Mouse (Mus musculus): ENCODE measurements at regions not wholly inside any gene's neighbourhood (a gene's known extent, or its start where the extent isn't known, plus 50 kb on each side); places are given as distances from the start of the nearest gene placed in this dataset.

DNA sequence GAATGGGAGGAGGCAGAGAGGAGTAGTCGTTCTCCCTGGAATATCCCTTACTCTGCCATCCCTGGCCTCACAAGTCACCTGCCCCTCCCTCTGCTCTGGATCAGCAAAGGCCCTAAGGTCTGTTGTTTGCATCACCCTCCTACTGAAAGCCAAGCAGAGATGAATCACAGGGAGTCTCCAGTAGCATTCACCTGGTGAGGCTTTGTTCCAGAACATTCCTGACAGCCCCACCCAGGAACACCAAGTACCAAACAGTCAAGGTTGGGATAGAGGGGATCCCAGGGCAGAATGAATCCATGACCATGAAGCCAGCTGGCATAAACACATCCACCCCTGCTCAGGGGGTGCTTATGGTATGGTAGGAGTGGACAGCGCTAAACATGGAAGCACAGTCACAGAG is 67.4 kb upstream of the Hdhd5 start:
- no peak for ATAC-seq (ENCODE audit: insufficient read depth)

DNA sequence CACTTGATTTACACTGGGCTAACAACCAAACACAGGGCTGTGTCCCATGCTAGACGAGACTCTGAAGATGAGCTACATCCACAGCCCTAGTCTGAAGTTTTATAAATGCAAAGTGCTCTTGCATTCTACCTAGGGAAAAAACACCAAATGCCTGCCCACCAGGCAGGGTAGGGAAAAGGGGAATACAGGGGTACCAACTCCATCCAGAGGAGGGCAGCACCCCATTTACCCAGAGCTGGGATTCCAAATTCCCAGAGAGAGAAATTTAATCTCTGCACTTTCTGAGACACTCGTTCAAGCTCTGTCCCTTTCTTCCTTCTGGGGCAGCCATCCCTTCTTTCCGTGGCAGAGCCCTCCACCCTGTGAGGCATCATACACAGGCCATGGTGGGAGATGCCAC is 66.8 kb upstream of the Hdhd5 start:
- no peaks in the 10 kb centered on the region for H3K27me3 ChIP-seq (ENCODE audit: insufficient read depth, low read length)
- no peaks in the 10 kb centered on the region for H3K4me1 ChIP-seq (ENCODE audit: insufficient read depth)
- no peak overlapping the region for H3K9ac ChIP-seq
- H3K27ac ChIP-seq (ENCODE audit: low read depth) = no peak overlapping the region
- no peak for ATAC-seq (ENCODE audit: insufficient read depth)
- peak; percentile 21; the same call in 1 of the 2 replicates for TF ChIP-seq CTCF (IDR thresholded peaks at IDR 0.05; ENCODE audit: low read depth)
- no peak overlapping the region for H3K4me2 ChIP-seq
- no peaks in the 10 kb centered on the region for H3K36me3 ChIP-seq (ENCODE audit: insufficient read depth)
- no peaks in the 10 kb centered on the region for H3K9me3 ChIP-seq (ENCODE audit: low read depth, low read length)
- no peak overlapping the region for H3K4me3 ChIP-seq (ENCODE audit: low read depth, low read length)
- WGBS = 33% methylated on average over 3 of the region's 3 CpGs
- DNase-seq = no peak

More for the DNA sequence above, 67.4 kb upstream of the Hdhd5 start:
- Histone ChIP-seq H3K4me2 (no peak overlapping the region), H3K27ac (ENCODE audit: low read depth) (no peak overlapping the region), H3K36me3 (ENCODE audit: insufficient read depth) (no peaks in the 10 kb centered on the region), H3K9ac (no peak overlapping the region), H3K4me1 (ENCODE audit: insufficient read depth) (no peaks in the 10 kb centered on the region), H3K9me3 (ENCODE audit: low read depth, low read length) (no peaks in the 10 kb centered on the region), H3K4me3 (ENCODE audit: low read depth, low read length) (no peak overlapping the region), H3K27me3 (ENCODE audit: insufficient read depth, low read length) (no peaks in the 10 kb centered on the region)
- no peak for TF ChIP-seq CTCF (IDR thresholded peaks at IDR 0.05; ENCODE audit: low read depth)
- no peak for DNase-seq
- 62% methylated on average over 2 of the region's 2 CpGs for WGBS

- H3K36me3 ChIP-seq (ENCODE audit: insufficient read depth) = no peaks in the 10 kb centered on the region
- H3K9ac ChIP-seq = no peak overlapping the region
- H3K9me3 ChIP-seq (ENCODE audit: low read depth, low read length) = no peaks in the 10 kb centered on the region
- no peak overlapping the region for H3K4me3 ChIP-seq (ENCODE audit: low read depth, low read length)
- TF ChIP-seq CTCF (IDR thresholded peaks at IDR 0.05; ENCODE audit: low read depth) = no peak
- no peak overlapping the region for H3K4me2 ChIP-seq
- H3K4me1 ChIP-seq (ENCODE audit: insufficient read depth) = 0 out of 2 replicates have a peak, but pooled peaks cover 3% of the 10 kb centered on the region
- no peak overlapping the region for H3K27ac ChIP-seq (ENCODE audit: low read depth)
- no peak for DNase-seq
- H3K27me3 ChIP-seq (ENCODE audit: insufficient read depth, low read length) = no peaks in the 10 kb centered on the region
- WGBS = 87% methylated on average over 3 of the region's 3 CpGs
- ATAC-seq (ENCODE audit: insufficient read depth) = no peak
Measured at GRCm38 (mm10) chr6:120596717-120597116, 65.6 kb upstream of the Hdhd5 start.

- no peak overlapping the region for H3K9ac ChIP-seq
- ATAC-seq (ENCODE audit: insufficient read depth) (no peak), DNase-seq (no peak)
- H3K4me3 ChIP-seq (ENCODE audit: low read depth, low read length) = no peak overlapping the region
- no peak for TF ChIP-seq CTCF (IDR thresholded peaks at IDR 0.05; ENCODE audit: low read depth)
- 85% methylated on average over 8 of the region's 8 CpGs for WGBS
- H3K4me1 ChIP-seq (ENCODE audit: insufficient read depth) = 0 out of 2 replicates have a peak, but pooled peaks cover 3% of the 10 kb centered on the region
- no peak overlapping the region for H3K27ac ChIP-seq (ENCODE audit: low read depth)
- no peaks in the 10 kb centered on the region for H3K9me3 ChIP-seq (ENCODE audit: low read depth, low read length)
- no peaks in the 10 kb centered on the region for H3K36me3 ChIP-seq (ENCODE audit: insufficient read depth)
- no peaks in the 10 kb centered on the region for H3K27me3 ChIP-seq (ENCODE audit: insufficient read depth, low read length)
- H3K4me2 ChIP-seq = no peak overlapping the region
Measured at GRCm38 (mm10) chr6:120594463-120594862, 63.3 kb upstream of the Hdhd5 start.

DNA sequence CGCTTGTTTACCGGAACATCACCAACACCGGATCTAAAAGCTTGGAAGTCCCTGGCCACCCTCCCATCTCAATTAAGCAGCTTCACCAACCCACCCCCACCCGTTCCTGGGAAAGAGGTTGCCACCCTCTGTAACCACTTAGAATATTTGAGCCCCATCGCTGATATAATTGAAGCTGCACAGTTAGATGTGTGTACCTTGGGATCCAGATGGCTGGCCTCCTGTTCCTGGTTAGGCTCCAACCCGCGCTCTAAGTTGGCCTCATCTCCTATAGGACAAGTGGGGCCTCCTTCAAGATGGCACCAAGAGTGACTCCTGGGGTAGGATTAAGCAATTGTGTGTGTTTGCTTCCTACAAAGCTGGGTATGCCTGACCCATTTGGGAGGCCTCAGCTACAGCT is 61.6 kb upstream of the Hdhd5 start:
- no peak for TF ChIP-seq CTCF (IDR thresholded peaks at IDR 0.05; ENCODE audit: low read depth)
- ATAC-seq (ENCODE audit: insufficient read depth) (no peak; the same call in 1 of the 2 replicates), DNase-seq (no peak)
- Histone ChIP-seq H3K9me3 (ENCODE audit: low read depth, low read length) (no peaks in the 10 kb centered on the region), H3K27ac (ENCODE audit: low read depth) (no peak overlapping the region), H3K4me1 (ENCODE audit: insufficient read depth) (0 out of 2 replicates have a peak, but pooled peaks cover 3% of the 10 kb centered on the region), H3K4me2 (peak overlapping the region; percentile 41), H3K4me3 (ENCODE audit: low read depth, low read length) (no peak overlapping the region), H3K27me3 (ENCODE audit: insufficient read depth, low read length) (no peaks in the 10 kb centered on the region), H3K9ac (no peak overlapping the region), H3K36me3 (ENCODE audit: insufficient read depth) (no peaks in the 10 kb centered on the region)
- 38% methylated on average over 7 of the region's 7 CpGs for WGBS

GRCm38 (mm10) chr6:120592031-120592681 is 61.0 kb upstream of the Hdhd5 start:
- TF ChIP-seq CTCF (IDR thresholded peaks at IDR 0.05; ENCODE audit: low read depth) = no peak
- H3K4me3 ChIP-seq (ENCODE audit: low read depth, low read length) = no peak overlapping the region
- peak overlapping the region; percentile 41 for H3K4me2 ChIP-seq
- H3K9me3 ChIP-seq (ENCODE audit: low read depth, low read length) = no peaks in the 10 kb centered on the region
- no peaks in the 10 kb centered on the region for H3K36me3 ChIP-seq (ENCODE audit: insufficient read depth)
- 0 out of 2 replicates have a peak, but pooled peaks cover 3% of the 10 kb centered on the region for H3K4me1 ChIP-seq (ENCODE audit: insufficient read depth)
- peak; percentile 34 for DNase-seq
- H3K27ac ChIP-seq (ENCODE audit: low read depth) = 0 out of 2 replicates have a peak overlapping the region, but pooled peaks have one; percentile 15
- peak overlapping the region; percentile 17 for H3K9ac ChIP-seq
- no peaks in the 10 kb centered on the region for H3K27me3 ChIP-seq (ENCODE audit: insufficient read depth, low read length)
- 5% methylated on average over 17 of the region's 17 CpGs for WGBS
- peak; percentile 58 for ATAC-seq (ENCODE audit: insufficient read depth)

DNA sequence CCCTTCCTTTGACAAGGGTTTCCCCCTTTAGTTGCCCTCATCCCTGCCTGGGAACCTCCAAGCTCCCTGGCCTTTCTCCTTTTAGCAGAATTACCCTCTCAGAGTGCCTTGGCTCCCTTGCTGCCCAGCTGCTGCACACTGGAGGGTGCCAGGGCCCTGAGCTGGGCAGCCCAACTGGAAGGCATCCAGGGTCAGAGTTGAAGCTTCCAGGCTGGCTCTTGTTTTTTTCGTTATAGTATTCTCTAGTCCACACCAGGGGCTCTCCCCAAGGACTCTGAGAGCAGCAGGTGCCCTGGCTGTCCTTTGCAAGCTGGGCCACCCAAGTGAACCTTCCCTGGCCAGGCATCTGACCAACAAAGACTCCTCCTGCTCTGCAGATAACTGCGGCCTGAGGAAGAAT is 59.1 kb upstream of the Hdhd5 start:
- no peak for DNase-seq
- no peak for ATAC-seq (ENCODE audit: insufficient read depth)
- WGBS = 66% methylated on average over 2 of the region's 2 CpGs
- H3K27ac ChIP-seq (ENCODE audit: low read depth) = no peak overlapping the region
- no peak overlapping the region for H3K9ac ChIP-seq
- H3K4me1 ChIP-seq (ENCODE audit: insufficient read depth) = 0 out of 2 replicates have a peak, but pooled peaks cover 3% of the 10 kb centered on the region
- H3K9me3 ChIP-seq (ENCODE audit: low read depth, low read length) = no peaks in the 10 kb centered on the region
- H3K4me3 ChIP-seq (ENCODE audit: low read depth, low read length) = no peak overlapping the region
- no peak overlapping the region for H3K4me2 ChIP-seq
- H3K27me3 ChIP-seq (ENCODE audit: insufficient read depth, low read length) = no peaks in the 10 kb centered on the region
- H3K36me3 ChIP-seq (ENCODE audit: insufficient read depth) = no peaks in the 10 kb centered on the region
- TF ChIP-seq CTCF (IDR thresholded peaks at IDR 0.05; ENCODE audit: low read depth) = no peak

All from lung, embryonic 14.5 days (tissue).